Mouse (Mus musculus) erythroblast, adult 5-6 weeks (primary cell): Measurements from ENCODE around the gene Dusp23. TPM values are rescaled to one million over a fixed set of nuclear protein-coding genes. Genes with fewer than 3 reads are reported as not detected.

Experiments used
- ATAC-seq: replicated peaks from 2 replicates; pipeline ENCODE4 v1.8.0; 2016; ENCODE audit warnings: moderate number of reproducible peaks, mild to moderate bottlenecking, moderate TSS enrichment, inconsistent platforms; ENCODE audit not compliant: poor library complexity, low FRiP score, severe bottlenecking
- total RNA-seq, 2 experiments: library from RNA; stranded (forward) in 1 of 2; stranded (reverse) in 1 of 2; fragments of 150-400 nt in 1 of 2; fragments of 200-764, 138-1000 nt in 1 of 2; gene quantifications; 2 replicates each; pipeline versions ENCODE4 v1.2.3 to v1.2.4; 2015 to 2017; ENCODE audit warnings: low replicate concordance in 2 of 2

The Dusp23 gene
- total RNA-seq, 2 experiments from 2014 or later: 0.77 to 3.7 TPM

DNA sequence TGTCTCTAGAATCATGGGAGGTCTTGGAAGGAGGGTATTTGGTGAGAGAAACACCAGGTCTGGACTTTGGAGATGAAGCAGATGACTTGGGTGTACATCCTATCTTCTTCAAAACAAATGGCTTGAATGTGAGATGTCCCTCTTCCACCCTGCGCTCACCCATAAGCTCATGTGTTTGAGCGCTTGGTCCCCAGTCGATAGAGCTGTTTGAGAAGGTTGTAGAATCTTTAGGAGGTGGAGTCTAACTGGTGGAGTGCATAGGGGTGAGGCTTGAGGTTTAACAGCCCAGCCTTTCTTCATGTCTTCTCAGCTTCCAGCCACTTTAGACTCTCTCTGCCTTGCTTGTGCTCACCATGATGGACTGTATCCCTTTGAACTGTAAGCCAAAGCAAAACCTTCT lies 6.5 kb downstream of the Dusp23 start:
- ATAC-seq: no peak

DNA sequence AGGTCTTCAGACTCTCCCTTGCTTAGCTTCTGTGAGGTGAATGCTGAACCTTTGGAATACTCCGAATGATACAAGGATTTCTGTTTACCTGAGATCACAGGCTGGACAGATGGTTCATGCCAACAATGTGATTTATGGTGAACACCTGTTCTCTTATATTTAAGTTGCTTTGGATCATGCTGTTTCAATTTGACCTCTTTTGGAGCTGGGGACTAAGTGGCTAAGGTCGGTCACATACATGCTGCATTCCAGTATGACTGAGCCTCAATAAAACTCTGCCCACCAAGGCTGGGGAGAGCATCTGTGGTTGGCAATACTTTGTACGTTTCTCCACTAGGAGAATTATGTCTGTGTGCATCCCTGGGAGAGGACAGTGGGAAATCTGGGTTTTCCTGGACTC lies 8.7 kb downstream of the Dusp23 start:
- no peak for ATAC-seq

GRCm38 (mm10) chr1:172623599-172623998 lies 9.2 kb downstream of the Dusp23 start:
- no peak for ATAC-seq

- ATAC-seq: no peak
Observed at GRCm38 (mm10) chr1:172619235-172619634, 13.5 kb downstream of the Dusp23 start.

- ATAC-seq: no peak
Observed at GRCm38 (mm10) chr1:172618141-172618540, 14.6 kb downstream of the Dusp23 start.

DNA sequence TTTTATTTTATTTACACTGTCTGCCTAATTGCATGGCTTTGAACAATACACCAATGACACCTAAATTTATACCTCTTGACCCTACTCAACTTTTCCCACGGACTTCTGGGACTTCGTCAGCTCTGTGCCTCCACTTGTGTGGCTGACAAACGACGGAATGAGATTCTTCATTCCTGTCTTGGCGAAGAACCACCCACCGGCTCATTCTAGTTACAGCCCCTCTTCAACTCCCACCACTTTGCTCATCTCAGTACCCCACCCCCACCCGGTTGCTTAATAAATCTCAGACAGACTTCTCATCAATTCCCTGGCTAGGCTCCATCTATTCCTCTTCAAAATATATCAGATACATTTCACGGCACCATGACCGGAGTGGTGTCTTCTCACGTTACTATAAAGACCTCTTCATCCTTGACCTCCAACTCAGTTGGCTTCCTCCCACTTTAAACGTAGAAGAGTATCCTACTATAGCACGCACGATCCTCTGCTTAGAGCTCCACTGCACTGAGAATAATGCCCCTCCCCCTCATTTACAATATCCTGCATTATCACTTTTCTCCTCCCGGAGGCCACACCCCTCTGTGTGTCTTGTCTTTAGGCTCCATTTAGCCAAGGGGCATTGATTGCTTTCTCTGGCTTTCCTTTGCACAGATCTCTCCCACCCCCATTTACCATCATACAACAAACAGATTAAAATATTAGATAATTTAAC lies 15.2 kb downstream of the Dusp23 start:
- no peak for ATAC-seq

DNA sequence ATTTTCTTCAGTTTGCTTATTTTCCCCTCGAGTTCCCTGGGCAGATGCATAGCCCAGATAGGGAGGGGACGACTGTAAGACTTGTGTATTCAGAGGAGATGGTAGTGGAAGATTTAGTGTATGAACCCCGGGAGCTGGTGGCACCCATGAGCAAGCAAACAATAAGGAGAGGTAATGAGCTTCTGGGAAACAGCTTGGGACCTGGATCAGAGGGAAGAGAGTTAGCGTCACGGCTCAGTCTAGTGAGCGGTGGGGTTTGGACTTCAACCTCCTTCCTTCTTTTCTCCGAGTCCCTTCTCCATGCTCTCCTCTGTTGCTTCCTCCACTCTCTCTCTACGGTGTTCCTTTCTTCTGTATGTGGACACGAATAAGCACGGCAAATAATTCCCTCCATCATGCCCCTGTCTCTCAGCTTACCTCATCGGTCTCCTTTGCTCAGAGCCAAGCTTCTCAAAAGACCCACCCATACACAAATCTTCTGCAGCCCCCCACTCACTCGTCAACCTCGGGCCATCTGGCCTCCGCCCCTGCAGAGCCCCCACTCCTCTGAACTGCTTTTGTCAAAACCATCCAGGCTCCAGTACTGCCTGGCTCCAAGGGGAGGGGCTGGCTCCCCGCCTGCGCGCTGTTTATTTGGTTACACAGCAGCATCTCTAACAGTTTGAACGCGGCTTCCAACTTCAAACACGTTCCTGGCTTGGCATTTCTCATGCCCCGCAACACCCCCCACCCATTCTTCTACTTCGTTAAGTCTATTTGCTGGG lies 16.0 kb downstream of the Dusp23 start:
- ATAC-seq: no peak

DNA sequence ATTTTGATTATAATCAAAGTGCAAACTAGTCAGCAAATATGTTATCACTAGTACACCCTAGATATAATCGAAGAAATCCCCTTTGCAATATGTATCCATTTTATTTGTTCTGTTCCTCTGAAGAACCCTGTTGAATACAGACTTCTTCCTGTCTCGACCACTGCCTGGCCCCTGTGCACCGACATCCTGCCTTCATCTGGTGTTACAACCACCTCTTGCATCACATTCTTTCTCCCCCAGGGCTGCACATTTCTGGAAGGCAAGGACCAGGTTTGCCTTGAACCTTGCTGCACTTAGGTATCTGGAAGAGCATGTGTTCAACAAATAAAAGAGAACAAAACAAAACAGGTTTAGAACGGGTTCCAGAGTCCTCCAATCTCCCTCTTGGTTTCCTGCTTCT lies 17.4 kb downstream of the Dusp23 start:
- no peak for ATAC-seq

DNA sequence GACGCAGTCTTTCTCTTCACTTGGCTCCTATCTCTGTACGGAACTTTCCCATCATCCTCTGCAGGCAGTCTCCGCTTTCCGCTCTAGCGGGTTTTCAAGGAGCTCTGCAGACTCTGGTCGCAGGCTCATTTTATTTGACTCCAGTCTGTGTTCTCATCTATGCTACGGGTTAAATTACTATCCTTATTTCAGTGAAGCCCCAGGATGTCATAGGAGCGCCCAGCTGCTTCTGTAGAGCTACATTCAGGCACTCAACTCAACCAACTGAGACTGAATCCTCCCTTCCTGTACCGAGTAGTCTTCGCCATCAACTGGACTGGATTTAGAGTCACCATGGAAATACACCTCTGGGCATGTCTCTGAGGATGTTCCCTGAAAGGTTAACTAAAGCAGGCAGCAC lies 18.1 kb downstream of the Dusp23 start:
- no peak for ATAC-seq

DNA sequence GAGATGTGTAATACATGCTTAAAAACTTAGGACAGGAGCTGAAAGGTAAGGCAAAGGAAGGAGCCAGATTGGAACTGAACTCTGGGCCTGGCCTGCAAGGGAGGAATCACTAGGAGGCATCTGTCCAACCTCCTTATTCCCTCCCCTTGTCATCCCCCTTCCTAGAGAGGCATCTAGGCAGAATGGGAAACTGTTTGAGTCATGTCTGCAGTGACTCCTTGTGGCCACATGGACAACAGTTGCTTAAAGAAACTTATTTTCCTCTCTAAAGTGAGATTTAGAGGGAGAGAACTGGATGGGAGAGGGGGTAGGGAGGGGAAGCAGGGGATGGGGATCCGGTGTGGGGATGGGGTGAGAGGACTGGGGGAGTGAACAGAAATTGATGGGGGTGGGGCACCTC lies 20.0 kb downstream of the Dusp23 start:
- no peak for ATAC-seq

DNA sequence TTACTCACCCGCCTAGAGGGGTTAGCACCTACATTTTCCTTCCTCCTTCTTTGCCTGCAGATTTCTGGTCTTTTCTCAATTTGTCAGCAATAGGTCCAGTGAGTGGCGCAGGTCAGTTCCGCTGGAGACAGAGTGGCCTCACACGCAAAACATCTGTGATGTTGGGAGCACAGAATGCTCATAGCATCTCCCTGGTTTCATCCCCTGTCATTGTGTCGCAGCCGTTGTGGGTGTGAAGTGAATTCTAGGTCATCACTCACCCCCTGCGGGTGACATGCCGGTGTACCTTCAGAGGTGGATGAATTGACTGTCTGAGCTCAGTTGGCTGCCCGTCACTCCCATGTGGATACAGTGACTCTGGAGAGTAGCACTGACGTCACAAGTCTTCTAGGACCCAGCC lies 21.5 kb downstream of the Dusp23 start:
- no peak for ATAC-seq

GRCm38 (mm10) chr1:172602326-172602725 lies 30.4 kb downstream of the Dusp23 start, which contains the start of gene Fcrl6:
TSS of gene Fcrl6 (minus strand) at chr1:172602551.
- ATAC-seq: no peak

DNA sequence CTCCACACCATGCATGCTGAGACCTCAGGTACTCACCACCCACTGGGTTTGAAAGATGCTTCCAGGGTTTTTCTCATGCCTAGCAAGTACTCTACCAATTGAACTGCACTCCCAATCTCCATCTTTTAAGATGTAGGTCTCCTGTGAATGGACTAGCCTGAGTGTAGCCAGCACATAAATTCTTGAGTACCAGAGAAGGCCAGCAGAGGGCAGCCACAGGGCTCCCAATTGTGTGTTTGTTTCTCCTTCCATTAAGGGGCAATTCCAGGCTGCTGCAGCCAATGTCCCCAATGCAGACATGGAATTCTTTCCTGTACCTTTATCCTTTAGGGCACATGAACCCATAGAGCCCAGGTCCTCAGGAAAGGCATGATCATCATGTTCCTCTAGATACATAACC lies 38.3 kb downstream of the Dusp23 start:
- no peak for ATAC-seq

- ATAC-seq: no peak
Observed at GRCm38 (mm10) chr1:172593956-172594355, 38.8 kb downstream of the Dusp23 start.

DNA sequence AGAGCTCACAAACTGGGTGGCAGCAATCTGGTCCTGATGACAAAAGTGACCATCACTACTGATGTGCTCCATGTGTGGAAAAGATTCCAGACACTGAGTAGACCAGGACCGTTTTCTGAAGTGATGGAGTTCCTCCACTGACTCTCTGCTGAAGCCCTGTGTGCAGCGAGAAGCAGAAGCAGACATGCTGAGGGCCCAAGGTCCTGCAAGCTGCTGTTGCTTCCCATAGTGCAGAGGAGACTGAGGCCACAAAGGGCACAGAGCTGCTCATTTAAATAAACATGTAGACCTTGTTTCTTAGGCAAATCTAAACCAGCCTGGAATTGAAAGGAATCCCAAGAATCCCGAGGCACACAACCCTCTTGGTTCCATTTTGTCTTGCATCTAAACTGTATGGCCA lies 39.4 kb downstream of the Dusp23 start:
- ATAC-seq: no peak

- ATAC-seq: no peak
Observed at GRCm38 (mm10) chr1:172590385-172590784, 42.4 kb downstream of the Dusp23 start, which contains the start of gene Slamf8. TSS of gene Slamf8 (minus strand) at chr1:172590568.

- no peak for ATAC-seq
Observed at GRCm38 (mm10) chr1:172585612-172586567, 46.9 kb downstream of the Dusp23 start.

GRCm38 (mm10) chr1:172585026-172585425 lies 47.7 kb downstream of the Dusp23 start:
- ATAC-seq: no peak

DNA sequence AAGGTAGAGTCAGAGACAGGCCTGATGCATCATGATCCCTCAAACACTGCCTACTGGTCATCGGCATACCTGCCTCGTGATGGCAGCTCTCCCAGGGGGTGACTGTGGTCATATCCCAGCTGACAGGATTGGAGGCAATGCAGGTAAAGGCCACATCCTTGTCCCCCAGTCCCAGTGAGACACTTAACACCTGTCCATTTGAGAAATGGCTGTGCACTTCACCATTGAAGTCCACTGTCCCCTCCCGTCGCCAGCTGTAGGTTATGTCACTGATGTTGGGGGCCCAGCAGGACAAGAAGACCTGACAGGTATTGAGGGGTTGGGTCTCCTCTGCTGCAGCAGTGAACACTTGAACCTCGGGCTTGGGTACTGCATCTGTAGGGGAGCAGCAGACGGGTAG lies 48.5 kb downstream of the Dusp23 start:
- ATAC-seq: no peak

GRCm38 (mm10) chr1:172582436-172582835 lies 50.3 kb downstream of the Dusp23 start:
- no peak for ATAC-seq
